Mouse (Mus musculus) gastrocnemius, adult 8-10 months (tissue): Measurements from ENCODE around the gene Parp16. TPM values are rescaled to one million over a fixed set of nuclear protein-coding genes. Genes with fewer than 3 reads are reported as not detected.
"Not testable (repeated sequence)": the region's sequence is repeated elsewhere in the genome, so short reads cannot be mapped to it uniquely, and the experiment has no call there.

Experiments used
- DNase-seq, 2 experiments: peaks; one replicate each; pipeline ENCODE4 v3.0.0; 2022; ENCODE audit warnings: low spot score in 2 of 2
- total RNA-seq, 4 experiments: library from RNA; stranded (reverse); gene quantifications; 2 replicates each; pipeline ENCODE4 v1.2.4; 2022

Gene Parp16
- total RNA-seq, 4 experiments from 2014 or later = 3.3 to 5.2 (median 4.1) TPM

GRCm38 (mm10) chr9:65281536-65282151, 86.5 kb downstream of the Parp16 start:
- no peak for DNase-seq

GRCm38 (mm10) chr9:65283301-65283700, 88.1 kb downstream of the Parp16 start:
- DNase-seq = no peak

- DNase-seq = not testable (repeated sequence)
These were observed 93.1 kb downstream of the Parp16 start for GRCm38 (mm10) chr9:65288252-65288651.

Other genes with a start within 250 kb of the Parp16 start
- gene Slc24a1, start 243.7 kb upstream of the Parp16 start, total RNA-seq = not detected
- 10 to 100 TPM; 13.0 to 17.5 (median 16.1) TPM for gene Ints14, start 234.4 kb upstream of the Parp16 start, total RNA-seq
- gene Hacd3, start 173.7 kb upstream of the Parp16 start, total RNA-seq = 10 to 100 TPM in 2 of 4 experiments, 1 to 10 TPM in 2; 6.3 to 11.2 (median 10.0) TPM
- 100 to 1,000 TPM in 3 of 4 experiments, 10 to 100 TPM in 1; 96.7 to 118 (median 110) TPM for gene Dpp8, start 162.9 kb upstream of the Parp16 start, total RNA-seq
- gene Igdcc4, start 93.9 kb upstream of the Parp16 start, total RNA-seq = 10 to 100 TPM; 28.1 to 32.6 (median 30.4) TPM
- under 1 TPM; 0.10 to 0.17 (median 0.12) TPM for gene Igdcc3, start 54.2 kb upstream of the Parp16 start, total RNA-seq
- gene Cilp, start 69.8 kb downstream of the Parp16 start, total RNA-seq = 10 to 100 TPM in 2 of 4 experiments, 1 to 10 TPM in 2; 3.3 to 14.7 (median 9.6) TPM
- 10 to 100 TPM; 55.4 to 65.0 (median 56.9) TPM for gene Clpx, start 98.9 kb downstream of the Parp16 start, total RNA-seq
- gene Pdcd7, start 150.8 kb downstream of the Parp16 start, total RNA-seq = 10 to 100 TPM; 12.1 to 19.7 (median 15.0) TPM
- under 1 TPM in 3 of 4 experiments, not detected in 1; 0.31 to 0.52 (median 0.46) TPM for gene Ubap1l, start 165.7 kb downstream of the Parp16 start, total RNA-seq
- 10 to 100 TPM in 3 of 4 experiments, 1 to 10 TPM in 1; 9.8 to 12.3 (median 11.4) TPM for gene Kbtbd13, start 196.3 kb downstream of the Parp16 start, total RNA-seq
- gene Rasl12, start 203.2 kb downstream of the Parp16 start, total RNA-seq = 1 to 10 TPM; 2.1 to 3.8 (median 2.2) TPM
- not detected for gene Slc51b, start 227.6 kb downstream of the Parp16 start, total RNA-seq
- 1 to 10 TPM; 4.2 to 6.2 (median 5.3) TPM for gene Mtfmt, start 240.4 kb downstream of the Parp16 start, total RNA-seq